24 mouse cellular contexts compared by ENCODE assay signal in genomic region chr14:33804721-33805120, GRCm38 (mm10).
DNase-seq lines count a peak whose midpoint lies in the region.
"Had no signal": no experiment of that assay in that cellular context is flagged by ENCODE, and none has a peak within 500 bp of the region (broad histone marks: within the 10 kb centered on the region; RNA-seq: fewer than 3 reads in every experiment).

No protein-coding gene starts in this region.

- 67% methylated on average over 6 of the region's 6 CpGs for WGBS in forebrain, embryonic 10.5 days

- no peaks in the 10 kb centered on the region for H3K27me3 ChIP-seq in forebrain, embryonic 10.5 days (ENCODE audit: poor library complexity, severe bottlenecking)
- H3K27me3 ChIP-seq: embryonic facial prominence, embryonic 12.5 days; forebrain, embryonic 12.5 days; forebrain, embryonic 15.5 days; heart, embryonic 12.5 days; heart, embryonic 15.5 days; hindbrain, embryonic 12.5 days; hindbrain, embryonic 15.5 days had no signal

- H3K9me3 ChIP-seq in forebrain, embryonic 10.5 days: no peaks in the 10 kb centered on the region
- H3K9me3 ChIP-seq: embryonic facial prominence, embryonic 12.5 days; embryonic facial prominence, embryonic 15.5 days; forebrain, embryonic 12.5 days; forebrain, embryonic 15.5 days; heart, embryonic 15.5 days; hindbrain, embryonic 12.5 days; hindbrain, embryonic 15.5 days had no signal

- H3K27ac ChIP-seq in forebrain, embryonic 10.5 days: no peak overlapping the region
- H3K27ac ChIP-seq: embryonic facial prominence, embryonic 12.5 days; embryonic facial prominence, embryonic 15.5 days; forebrain, embryonic 12.5 days; forebrain, embryonic 15.5 days; heart, adult 2 months; heart, embryonic 15.5 days; hindbrain, embryonic 12.5 days; hindbrain, embryonic 15.5 days had no signal

- H3K4me3 ChIP-seq in forebrain, embryonic 10.5 days: no peak overlapping the region
- H3K4me3 ChIP-seq: embryonic facial prominence, embryonic 12.5 days; embryonic facial prominence, embryonic 15.5 days; forebrain, embryonic 12.5 days; forebrain, embryonic 15.5 days; heart, adult 2 months; heart, embryonic 12.5 days; heart, embryonic 15.5 days; hindbrain, embryonic 12.5 days; hindbrain, embryonic 15.5 days had no signal

- H3K4me1 ChIP-seq in forebrain, embryonic 10.5 days: peaks cover 19% of the 10 kb centered on the region
- H3K4me1 ChIP-seq: forebrain, embryonic 12.5 days; forebrain, embryonic 15.5 days; hindbrain, embryonic 15.5 days had no signal

- no peaks in the 10 kb centered on the region for H3K36me3 ChIP-seq in forebrain, embryonic 10.5 days (replicated peaks)
- H3K36me3 ChIP-seq: embryonic facial prominence, embryonic 12.5 days; embryonic facial prominence, embryonic 15.5 days; forebrain, embryonic 12.5 days; forebrain, embryonic 15.5 days; heart, embryonic 12.5 days; heart, embryonic 15.5 days; hindbrain, embryonic 12.5 days; hindbrain, embryonic 15.5 days had no signal

- DNase-seq in heart, adult 11 months: peak; percentile 96
- no peak for DNase-seq in heart, postnatal 4 days
- peak; percentile 6 for DNase-seq in ovary, postnatal 36 days (ENCODE audit: low spot score)
- DNase-seq in ovary, adult 18-20 months (ENCODE audit: low spot score): no peak
- peak; percentile 61 for DNase-seq in gastrocnemius, postnatal 25 days
- no peak for DNase-seq in left cerebral cortex, adult 8-10 months (ENCODE audit: low spot score in 2 of 2)
- no peak for DNase-seq in forebrain, embryonic 10.5 days (ENCODE audit: extremely low spot score, low spot score)
- DNase-seq: adrenal gland, adult 2 months; adrenal gland, postnatal 14 days; cerebellum, adult 11 months; cerebellum, adult 2 months; cerebellum, adult 9-11 months; cerebellum, postnatal 25 days; heart, postnatal 10 days; kidney, adult 2 months had no signal

Comparison
In these comparisons a context has a peak if more than half of its experiments do, and no peak if none do; other contexts are left out.
1. DNase-seq: peak in heart, adult 11 months (single experiment), ovary, postnatal 36 days (single experiment) and gastrocnemius, postnatal 25 days (single experiment); none in heart, postnatal 4 days (single experiment), ovary, adult 18-20 months (single experiment), left cerebral cortex, adult 8-10 months (0 of 2) and forebrain, embryonic 10.5 days (single experiment).